Mouse (Mus musculus) limb, embryonic 14.5 days (tissue): ENCODE data around the gene Krt222. TPM values are rescaled to one million over a fixed set of nuclear protein-coding genes. Genes with fewer than 3 reads are reported as not detected.
A peak's percentile ranks its signal among the peaks of the same experiment; 100 is the strongest.

ENCODE experiments used
- ATAC-seq: fragments of 200-750 bp; cut with Nextera tagmentation; 2 replicates; pipeline ENCODE4 v1.8.0; 2017; ENCODE audit warnings: low read depth, moderate number of reproducible peaks, moderate TSS enrichment; ENCODE audit not compliant: low FRiP score
- DNase-seq: peaks from one replicate; pipeline ENCODE4 v3.0.0-alpha.2; 2015; ENCODE audit warnings: low spot score
- H3K27ac ChIP-seq: fragments of 300-500 bp; sonication (generic); replicated peaks from 2 replicates; pipeline ENCODE4 v1.5.1; 2014; ENCODE audit warnings: low read depth, mild to moderate bottlenecking, low read length, moderate library complexity, mixed read lengths
- H3K27me3 ChIP-seq: fragments of 300-500 bp; sonication (generic); 2 replicates; pipeline ENCODE4 v1.6.1; 2014; ENCODE audit warnings: low read length, mixed read lengths; ENCODE audit not compliant: control insufficient read depth, insufficient read depth
- H3K36me3 ChIP-seq: fragments of 300-500 bp; sonication (generic); 2 replicates; pipeline ENCODE4 v1.6.1; 2014; ENCODE audit warnings: mild to moderate bottlenecking, low read length, moderate library complexity, mixed read lengths; ENCODE audit not compliant: control insufficient read depth, insufficient read depth
- H3K4me1 ChIP-seq: fragments of 300-500 bp; sonication (generic); 2 replicates; pipeline ENCODE4 v1.6.1; 2014; ENCODE audit warnings: antibody characterized with exemption, low read length, mixed read lengths; ENCODE audit not compliant: control insufficient read depth, insufficient read depth
- H3K4me2 ChIP-seq: fragments of 300-500 bp; sonication (generic); replicated peaks from 2 replicates; pipeline ENCODE4 v1.6.1; 2014; ENCODE audit warnings: low read depth, mild to moderate bottlenecking, low read length, moderate library complexity; ENCODE audit not compliant: severe bottlenecking
- H3K4me3 ChIP-seq: fragments of 300-500 bp; sonication (generic); replicated peaks from 2 replicates; pipeline ENCODE4 v1.5.1; 2014; ENCODE audit warnings: low read length
- H3K9ac ChIP-seq: fragments of 300-500 bp; sonication (generic); 2 replicates; pipeline ENCODE4 v1.6.1; 2014; ENCODE audit warnings: mild to moderate bottlenecking, low read depth, low read length, moderate library complexity; ENCODE audit not compliant: severe bottlenecking
- H3K9me3 ChIP-seq: fragments of 300-500 bp; sonication (generic); 2 replicates; pipeline ENCODE4 v1.6.1; 2016; ENCODE audit warnings: low read length; ENCODE audit not compliant: control insufficient read depth
- POLR2A ChIP-seq: fragments of 200-500 bp; IDR thresholded peaks from 2 replicates; pipeline ENCODE4 v1.8.0; 2012; ENCODE audit warnings: inconsistent platforms, mild to moderate bottlenecking, moderate library complexity, borderline replicate concordance; ENCODE audit not compliant: insufficient read depth, insufficient read length; ENCODE audit errors: extremely low read depth
- WGBS: fragments of 180-500 bp; shearing (Covaris S2); extraction: QIAGEN DNeasy Blood & Tissue Kit; methylation state at CpG from one replicate; pipeline ENCODE4 v1.1.7; 2014; 5-methylcytosine and 5-hydroxymethylcytosine counted together
- polyA plus RNA-seq, 2 experiments: library from polyadenylated mRNA; depleted of rRNA in 1 of 2; stranded (reverse) in 1 of 2; unstranded in 1 of 2; fragments of >200 nt; fragmentation: Nextera tagmentation in 1 of 2; extraction: Ambion mirVana in 1 of 2; gene quantifications; 2 replicates each; pipeline versions ENCODE4 v1.2.1 to v1.2.3; 2012 to 2014

The Krt222 gene
- polyA plus RNA-seq, 2 experiments, result 0.06 to 0.10 TPM

GRCm38 (mm10) chr11:99281116-99281515 lies 37.2 kb upstream of the Krt222 start:
- WGBS, result 68% methylated on average over 9 of the region's 9 CpGs
- H3K4me2 ChIP-seq, result no peak overlapping the region
- no peak overlapping the region for H3K9ac ChIP-seq
- peaks cover 9% of the 10 kb centered on the region for H3K4me1 ChIP-seq
- no peak overlapping the region for H3K27ac ChIP-seq
- ATAC-seq (no peak), DNase-seq (no peak)
- no peak overlapping the region for H3K4me3 ChIP-seq
- no peaks in the 10 kb centered on the region for H3K27me3 ChIP-seq
- H3K9me3 ChIP-seq, result no peaks in the 10 kb centered on the region
- no peaks in the 10 kb centered on the region for H3K36me3 ChIP-seq
- TF ChIP-seq POLR2A, result no peak

DNA sequence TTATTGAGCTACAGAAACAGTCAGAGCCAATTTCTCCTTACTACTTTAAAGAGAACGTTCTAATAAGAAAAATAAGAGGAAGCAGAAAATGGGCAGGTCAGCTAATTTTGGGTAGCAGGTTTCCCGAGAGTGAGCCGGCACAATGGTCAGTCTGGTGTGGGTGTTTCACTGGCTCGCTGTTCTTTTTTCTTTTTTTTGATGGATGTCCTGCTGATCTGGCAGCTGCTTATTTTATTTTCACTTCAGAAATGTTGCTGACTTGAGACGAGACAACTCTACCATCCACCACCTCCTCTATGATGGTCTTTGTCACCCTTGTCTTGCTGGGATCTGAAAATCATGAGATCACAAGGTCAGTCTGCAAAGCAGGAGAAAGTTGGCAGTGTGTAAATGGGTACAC lies 36.1 kb upstream of the Krt222 start:
- 53% methylated on average over 5 of the region's 5 CpGs for WGBS
- H3K36me3 ChIP-seq, result no peaks in the 10 kb centered on the region
- no peak overlapping the region for H3K27ac ChIP-seq
- H3K9me3 ChIP-seq, result no peaks in the 10 kb centered on the region
- no peaks in the 10 kb centered on the region for H3K27me3 ChIP-seq
- no peak for TF ChIP-seq POLR2A
- ATAC-seq (no peak), DNase-seq (no peak)
- H3K9ac ChIP-seq, result no peak overlapping the region
- H3K4me1 ChIP-seq, result peaks cover 8% of the 10 kb centered on the region
- H3K4me2 ChIP-seq, result no peak overlapping the region
- no peak overlapping the region for H3K4me3 ChIP-seq

GRCm38 (mm10) chr11:99276786-99277185 lies 32.9 kb upstream of the Krt222 start:
- ATAC-seq, result no peak
- H3K27ac ChIP-seq, result no peak overlapping the region
- H3K9ac ChIP-seq, result no peak overlapping the region
- H3K4me2 ChIP-seq, result no peak overlapping the region
- no peak for TF ChIP-seq POLR2A
- H3K9me3 ChIP-seq, result no peaks in the 10 kb centered on the region
- H3K36me3 ChIP-seq, result no peaks in the 10 kb centered on the region
- WGBS, result 25% methylated on average over 7 of the region's 7 CpGs
- H3K27me3 ChIP-seq, result no peaks in the 10 kb centered on the region
- peak; percentile 10 for DNase-seq
- peaks cover 5% of the 10 kb centered on the region; the same call in 1 of the 2 replicates for H3K4me1 ChIP-seq
- H3K4me3 ChIP-seq, result no peak overlapping the region

DNA sequence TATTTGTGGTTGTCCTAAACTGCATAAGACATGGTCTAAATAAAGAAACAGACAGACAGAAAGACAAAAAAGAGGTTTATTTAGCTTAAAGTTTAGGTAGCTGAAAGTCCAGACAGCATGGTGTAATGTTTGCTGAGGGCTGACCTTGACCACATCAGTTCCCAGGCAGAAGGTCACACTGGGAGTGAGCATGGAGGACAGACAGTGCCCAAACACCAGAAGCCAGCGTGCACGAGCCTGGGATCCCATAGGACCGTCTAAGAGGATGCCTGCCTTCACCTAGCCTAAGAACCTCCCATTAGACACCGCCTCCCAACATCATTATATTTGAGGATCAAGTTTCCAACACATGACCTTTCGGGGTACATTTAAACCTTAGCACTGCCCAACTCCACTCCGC lies 31.7 kb upstream of the Krt222 start:
- no peak for DNase-seq
- WGBS, result 66% methylated on average over 6 of the region's 6 CpGs
- H3K9me3 ChIP-seq, result no peaks in the 10 kb centered on the region
- no peak overlapping the region for H3K27ac ChIP-seq
- H3K36me3 ChIP-seq, result no peaks in the 10 kb centered on the region
- H3K4me2 ChIP-seq, result no peak overlapping the region
- H3K4me3 ChIP-seq, result no peak overlapping the region
- H3K4me1 ChIP-seq, result peaks cover 5% of the 10 kb centered on the region; the same call in 1 of the 2 replicates
- ATAC-seq, result no peak
- no peak overlapping the region for H3K9ac ChIP-seq
- TF ChIP-seq POLR2A, result no peak
- H3K27me3 ChIP-seq, result no peaks in the 10 kb centered on the region

- Histone ChIP-seq H3K4me3 (no peak overlapping the region), H3K9me3 (no peaks in the 10 kb centered on the region), H3K4me2 (no peak overlapping the region), H3K9ac (no peak overlapping the region), H3K36me3 (no peaks in the 10 kb centered on the region), H3K27ac (no peak overlapping the region), H3K4me1 (peaks cover 12% of the 10 kb centered on the region), H3K27me3 (no peaks in the 10 kb centered on the region)
- WGBS, result 91% methylated on average over 4 of the region's 4 CpGs
- ATAC-seq (no peak), DNase-seq (no peak)
- no peak for TF ChIP-seq POLR2A
These were observed 28.8 kb upstream of the Krt222 start for GRCm38 (mm10) chr11:99272721-99273120.

DNA sequence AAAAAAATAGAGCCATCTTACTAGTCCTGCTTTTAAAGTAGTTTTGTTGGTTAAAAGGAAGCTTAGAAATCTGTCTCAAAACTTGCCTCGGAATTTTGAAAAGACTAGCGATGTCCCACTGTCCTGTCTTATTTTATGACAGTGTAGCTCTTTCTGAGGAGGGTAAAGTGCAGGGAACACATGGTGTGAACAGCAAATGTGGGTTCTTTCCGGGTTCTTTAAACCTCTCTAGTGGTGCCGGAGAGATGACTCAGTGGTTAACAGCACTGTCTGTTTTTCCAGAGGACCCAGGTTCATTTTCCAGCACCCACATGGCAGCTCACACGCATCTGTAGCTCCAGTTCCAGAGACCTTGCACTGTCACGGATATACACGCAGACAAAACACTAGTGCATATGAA lies 25.3 kb upstream of the Krt222 start:
- Histone ChIP-seq H3K9ac (no peak overlapping the region), H3K4me2 (no peak overlapping the region), H3K4me1 (peaks cover 7% of the 10 kb centered on the region), H3K27ac (no peak overlapping the region), H3K36me3 (no peaks in the 10 kb centered on the region), H3K27me3 (no peaks in the 10 kb centered on the region), H3K9me3 (no peaks in the 10 kb centered on the region), H3K4me3 (no peak overlapping the region)
- DNase-seq (no peak), ATAC-seq (no peak)
- 56% methylated on average over 7 of the region's 7 CpGs for WGBS
- TF ChIP-seq POLR2A, result no peak
